Mouse (Mus musculus) liver, postnatal 0 days (tissue): Measurements from ENCODE around the gene Susd1.

Experiments used
- CTCF ChIP-seq: sonication (generic); IDR thresholded peaks from 2 replicates; pipeline ENCODE4 v1.5.1; 2016; ENCODE audit warnings: antibody characterized with exemption, low read depth
- EP300 ChIP-seq: IDR thresholded peaks from 2 replicates; pipeline ENCODE4 v1.6.1; 2016; ENCODE audit warnings: antibody characterized with exemption, low read depth, mild to moderate bottlenecking

- TF ChIP-seq CTCF (no peak), EP300 (no peak)
Measured at GRCm38 (mm10) chr4:59338896-59339535, 99.4 kb downstream of the Susd1 start.
